Mouse (Mus musculus): ENCODE results near the gene Adam23.

GRCm38 (mm10) chr1:63418491-63418890 is 27.2 kb upstream of the Adam23 start:
- TF ChIP-seq CTCF (IDR thresholded peaks at IDR 0.05) (no peak), POLR2A (IDR thresholded peaks at IDR 0.05; ENCODE audit: insufficient read depth, low read depth, low read length) (no peak)

All from heart, adult 2 months (tissue).